Mouse (Mus musculus): ENCODE results near the gene Nlrx1. TPM values are rescaled to one million over a fixed set of nuclear protein-coding genes. Genes with fewer than 3 reads are reported as not detected.

The Nlrx1 gene
- polyA plus RNA-seq, 1 experiment from 2014 or later, result 9.8 TPM

GRCm38 (mm10) chr9:44249181-44250146 is 18.9 kb downstream of the Nlrx1 start:
- 46% methylated on average over 26 of the region's 26 CpGs for WGBS
- peak; percentile 62; the same call in 1 of the 2 replicates for ATAC-seq (ENCODE audit: insufficient number of reproducible peaks, insufficient read depth, low FRiP score, low TSS enrichment, low read depth)

GRCm38 (mm10) chr9:44247907-44248306 is 20.5 kb downstream of the Nlrx1 start:
- Histone ChIP-seq H3K9me3 (no peaks in the 10 kb centered on the region), H3K36me3 (no peaks in the 10 kb centered on the region), H3K4me3 (no peak overlapping the region), H3K27me3 (peaks cover 11% of the 10 kb centered on the region), H3K4me1 (no peaks in the 10 kb centered on the region; the same call in 1 of the 2 replicates), H3K4me2 (no peak overlapping the region), H3K9ac (no peak overlapping the region), H3K27ac (no peak overlapping the region)
- ATAC-seq (ENCODE audit: insufficient number of reproducible peaks, insufficient read depth, low FRiP score, low TSS enrichment, low read depth), result no peak
- 79% methylated on average over 6 of the region's 6 CpGs for WGBS

More at GRCm38 (mm10) chr9:44249181-44250146, 18.9 kb downstream of the Nlrx1 start:
- no peaks in the 10 kb centered on the region for H3K36me3 ChIP-seq
- no peak overlapping the region for H3K4me3 ChIP-seq
- H3K9me3 ChIP-seq, result no peaks in the 10 kb centered on the region
- H3K9ac ChIP-seq, result no peak overlapping the region
- no peak overlapping the region for H3K27ac ChIP-seq
- H3K4me1 ChIP-seq, result peaks cover 15% of the 10 kb centered on the region
- H3K27me3 ChIP-seq, result peaks cover 11% of the 10 kb centered on the region
- H3K4me2 ChIP-seq, result peak overlapping the region; percentile 40

DNA sequence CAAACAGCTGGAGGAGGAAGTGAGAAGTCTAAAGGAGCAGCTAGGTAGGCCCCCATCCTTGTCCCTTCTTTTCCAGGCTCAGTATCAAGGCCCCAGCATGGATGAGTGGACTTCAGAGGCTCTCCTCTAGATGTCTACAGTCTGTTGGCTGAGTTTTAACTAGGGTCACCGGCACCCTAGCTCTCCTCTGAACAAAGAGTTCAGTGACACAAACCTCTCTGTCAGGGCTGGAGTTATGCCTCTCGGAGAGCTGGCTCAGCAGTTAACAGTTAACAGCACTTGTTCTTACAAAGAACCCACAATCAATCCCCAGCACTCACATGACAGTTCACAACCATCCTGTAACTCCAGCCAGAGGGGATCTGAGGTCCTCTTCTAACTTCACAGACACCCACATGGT is 24.8 kb downstream of the Nlrx1 start:
- WGBS, result 54% methylated on average over 2 of the region's 2 CpGs
- H3K4me3 ChIP-seq, result no peak overlapping the region
- no peaks in the 10 kb centered on the region for H3K36me3 ChIP-seq
- no peak overlapping the region for H3K9ac ChIP-seq
- no peaks in the 10 kb centered on the region for H3K4me1 ChIP-seq
- H3K4me2 ChIP-seq, result no peak overlapping the region
- ATAC-seq (ENCODE audit: insufficient number of reproducible peaks, insufficient read depth, low FRiP score, low TSS enrichment, low read depth), result no peak
- H3K27me3 ChIP-seq, result peaks cover 3% of the 10 kb centered on the region; the same call in 1 of the 2 replicates
- H3K9me3 ChIP-seq, result no peaks in the 10 kb centered on the region
- H3K27ac ChIP-seq, result no peak overlapping the region

GRCm38 (mm10) chr9:44241418-44241817 is 27.0 kb downstream of the Nlrx1 start:
- Histone ChIP-seq H3K9ac (no peak overlapping the region), H3K36me3 (no peaks in the 10 kb centered on the region), H3K9me3 (no peaks in the 10 kb centered on the region), H3K4me1 (peaks cover 3% of the 10 kb centered on the region; the same call in 1 of the 2 replicates), H3K27me3 (no peaks in the 10 kb centered on the region), H3K4me2 (no peak overlapping the region), H3K27ac (no peak overlapping the region), H3K4me3 (no peak overlapping the region)
- no peak for ATAC-seq (ENCODE audit: insufficient number of reproducible peaks, insufficient read depth, low FRiP score, low TSS enrichment, low read depth)
- 73% methylated on average over 9 of the region's 9 CpGs for WGBS

GRCm38 (mm10) chr9:44240911-44241310 is 27.5 kb downstream of the Nlrx1 start:
- H3K4me1 ChIP-seq, result peaks cover 3% of the 10 kb centered on the region; the same call in 1 of the 2 replicates
- H3K27ac ChIP-seq, result no peak overlapping the region
- no peak overlapping the region for H3K9ac ChIP-seq
- no peak for ATAC-seq (ENCODE audit: insufficient number of reproducible peaks, insufficient read depth, low FRiP score, low TSS enrichment, low read depth)
- no peaks in the 10 kb centered on the region for H3K36me3 ChIP-seq
- H3K4me2 ChIP-seq, result no peak overlapping the region
- no peaks in the 10 kb centered on the region for H3K27me3 ChIP-seq
- H3K9me3 ChIP-seq, result no peaks in the 10 kb centered on the region
- 54% methylated on average over 5 of the region's 5 CpGs for WGBS
- no peak overlapping the region for H3K4me3 ChIP-seq

- no peak within 1 kb of the TSS for H3K4me3 ChIP-seq
- H3K4me1 ChIP-seq, result peaks cover 3% of the 10 kb centered on the region; the same call in 1 of the 2 replicates
- no peaks in the 10 kb centered on the region for H3K9me3 ChIP-seq
- no peak for ATAC-seq (ENCODE audit: insufficient number of reproducible peaks, insufficient read depth, low FRiP score, low TSS enrichment, low read depth)
- no peak within 1 kb of the TSS for H3K9ac ChIP-seq
- H3K36me3 ChIP-seq, result no peaks in the 10 kb centered on the region
- no peaks in the 10 kb centered on the region for H3K27me3 ChIP-seq
- H3K27ac ChIP-seq, result no peak within 1 kb of the TSS
- whole genome bisulfite sequencing, result 54% methylated on average over 2 of the region's 2 CpGs
- no peak within 1 kb of the TSS for H3K4me2 ChIP-seq
Measured at GRCm38 (mm10) chr9:44240399-44240798, 28.0 kb downstream of the Nlrx1 start, which contains the start of gene Ccdc153. Gene Ccdc153 (plus strand): TSS chr9:44240676.

DNA sequence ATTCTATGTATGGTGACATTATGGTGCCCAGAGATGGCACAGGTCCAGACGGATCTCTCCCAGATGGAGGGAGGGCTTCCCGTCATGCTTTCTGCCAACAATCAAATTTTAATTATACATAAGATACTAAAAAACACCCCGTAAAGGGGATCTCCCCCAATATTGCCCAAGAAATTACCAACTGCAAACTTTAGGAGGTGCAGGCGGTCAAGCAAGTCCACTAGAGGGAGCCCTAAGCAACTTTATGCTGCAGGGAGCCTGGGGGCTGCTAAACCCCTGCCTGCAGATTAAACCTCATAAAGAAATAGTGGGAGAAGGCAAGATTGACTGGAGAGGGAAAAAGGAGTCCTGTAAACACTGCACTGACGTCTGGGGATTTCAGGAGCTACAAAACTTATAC is 29.0 kb downstream of the Nlrx1 start:
- no peaks in the 10 kb centered on the region for H3K36me3 ChIP-seq
- H3K27ac ChIP-seq, result no peak overlapping the region
- H3K4me3 ChIP-seq, result no peak overlapping the region
- H3K27me3 ChIP-seq, result no peaks in the 10 kb centered on the region
- peaks cover 5% of the 10 kb centered on the region; the same call in 1 of the 2 replicates for H3K4me1 ChIP-seq
- no peak overlapping the region for H3K9ac ChIP-seq
- no peak for ATAC-seq (ENCODE audit: insufficient number of reproducible peaks, insufficient read depth, low FRiP score, low TSS enrichment, low read depth)
- no peaks in the 10 kb centered on the region for H3K9me3 ChIP-seq
- H3K4me2 ChIP-seq, result no peak overlapping the region
- WGBS, result 10% methylated on average over 5 of the region's 5 CpGs

DNA sequence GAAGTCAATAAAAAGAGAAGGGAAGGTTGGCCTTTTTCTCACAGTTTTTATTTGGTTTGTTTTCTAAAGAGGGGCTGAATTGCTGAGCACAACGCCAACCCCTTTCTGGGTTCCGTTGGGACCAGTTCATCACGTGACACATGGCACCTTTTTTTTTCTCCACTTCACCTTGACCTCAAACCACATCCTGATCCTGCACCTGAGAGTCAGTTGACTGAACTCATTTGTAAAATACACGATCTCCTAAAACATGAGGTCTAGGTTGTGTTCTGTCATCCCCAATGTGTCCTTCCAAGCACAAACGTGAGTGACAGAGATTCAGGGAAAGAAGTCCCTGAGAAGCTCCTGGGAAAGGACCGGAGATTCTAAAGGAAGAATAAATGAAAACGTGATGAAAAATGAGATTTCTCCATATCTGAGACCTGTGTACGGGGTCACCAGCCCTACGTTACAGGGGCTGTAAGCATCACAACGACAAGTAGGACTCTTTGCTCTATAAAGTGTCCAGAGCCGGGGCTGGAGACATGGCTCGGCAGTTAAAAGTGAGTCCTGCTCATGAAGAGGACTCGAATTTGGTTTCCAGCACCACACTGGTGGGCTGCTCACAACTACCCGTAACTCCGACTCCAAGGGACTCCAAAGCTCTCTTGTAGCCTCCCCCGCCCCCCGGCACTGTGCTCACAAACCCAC is 29.8 kb downstream of the Nlrx1 start:
- Histone ChIP-seq H3K27me3 (no peaks in the 10 kb centered on the region), H3K9ac (no peak overlapping the region), H3K9me3 (no peaks in the 10 kb centered on the region), H3K4me2 (no peak overlapping the region), H3K4me3 (no peak overlapping the region), H3K36me3 (no peaks in the 10 kb centered on the region), H3K4me1 (peaks cover 6% of the 10 kb centered on the region; the same call in 1 of the 2 replicates), H3K27ac (no peak overlapping the region)
- no peak for ATAC-seq (ENCODE audit: insufficient number of reproducible peaks, insufficient read depth, low FRiP score, low TSS enrichment, low read depth)
- WGBS, result 80% methylated on average over 17 of the region's 17 CpGs

DNA sequence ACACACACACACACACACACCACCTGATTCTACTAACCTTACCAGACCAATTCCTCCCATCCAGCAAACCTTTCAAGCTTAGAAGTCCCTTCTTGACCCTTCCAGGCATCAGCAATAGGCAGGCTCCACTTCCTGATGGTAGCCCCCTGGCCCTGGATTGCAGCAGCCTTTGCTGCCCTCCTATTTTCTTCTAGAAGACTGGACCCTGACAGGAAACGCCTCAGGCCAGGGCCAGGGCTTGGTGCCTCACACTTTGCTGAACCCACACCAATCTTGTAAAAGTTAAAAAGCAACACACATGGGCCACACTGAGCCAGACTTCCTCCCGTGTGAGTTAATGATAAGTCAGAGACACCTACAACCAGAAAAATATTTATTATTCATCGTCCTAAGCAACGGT is 31.3 kb downstream of the Nlrx1 start:
- Histone ChIP-seq H3K36me3 (no peaks in the 10 kb centered on the region), H3K9me3 (no peaks in the 10 kb centered on the region), H3K9ac (no peak overlapping the region), H3K4me1 (peaks cover 11% of the 10 kb centered on the region), H3K27me3 (no peaks in the 10 kb centered on the region), H3K27ac (no peak overlapping the region), H3K4me2 (no peak overlapping the region), H3K4me3 (no peak overlapping the region)
- WGBS, result 52% methylated on average over 4 of the region's 4 CpGs
- ATAC-seq (ENCODE audit: insufficient number of reproducible peaks, insufficient read depth, low FRiP score, low TSS enrichment, low read depth), result no peak

GRCm38 (mm10) chr9:44236601-44237000 is 31.8 kb downstream of the Nlrx1 start:
- 42% methylated on average over 4 of the region's 4 CpGs for WGBS
- H3K9ac ChIP-seq, result no peak overlapping the region
- H3K4me1 ChIP-seq, result peaks cover 17% of the 10 kb centered on the region
- H3K27ac ChIP-seq, result no peak overlapping the region
- no peak for ATAC-seq (ENCODE audit: insufficient number of reproducible peaks, insufficient read depth, low FRiP score, low TSS enrichment, low read depth)
- no peak overlapping the region for H3K4me3 ChIP-seq
- no peaks in the 10 kb centered on the region for H3K9me3 ChIP-seq
- no peak overlapping the region for H3K4me2 ChIP-seq
- H3K36me3 ChIP-seq, result no peaks in the 10 kb centered on the region
- H3K27me3 ChIP-seq, result no peaks in the 10 kb centered on the region

DNA sequence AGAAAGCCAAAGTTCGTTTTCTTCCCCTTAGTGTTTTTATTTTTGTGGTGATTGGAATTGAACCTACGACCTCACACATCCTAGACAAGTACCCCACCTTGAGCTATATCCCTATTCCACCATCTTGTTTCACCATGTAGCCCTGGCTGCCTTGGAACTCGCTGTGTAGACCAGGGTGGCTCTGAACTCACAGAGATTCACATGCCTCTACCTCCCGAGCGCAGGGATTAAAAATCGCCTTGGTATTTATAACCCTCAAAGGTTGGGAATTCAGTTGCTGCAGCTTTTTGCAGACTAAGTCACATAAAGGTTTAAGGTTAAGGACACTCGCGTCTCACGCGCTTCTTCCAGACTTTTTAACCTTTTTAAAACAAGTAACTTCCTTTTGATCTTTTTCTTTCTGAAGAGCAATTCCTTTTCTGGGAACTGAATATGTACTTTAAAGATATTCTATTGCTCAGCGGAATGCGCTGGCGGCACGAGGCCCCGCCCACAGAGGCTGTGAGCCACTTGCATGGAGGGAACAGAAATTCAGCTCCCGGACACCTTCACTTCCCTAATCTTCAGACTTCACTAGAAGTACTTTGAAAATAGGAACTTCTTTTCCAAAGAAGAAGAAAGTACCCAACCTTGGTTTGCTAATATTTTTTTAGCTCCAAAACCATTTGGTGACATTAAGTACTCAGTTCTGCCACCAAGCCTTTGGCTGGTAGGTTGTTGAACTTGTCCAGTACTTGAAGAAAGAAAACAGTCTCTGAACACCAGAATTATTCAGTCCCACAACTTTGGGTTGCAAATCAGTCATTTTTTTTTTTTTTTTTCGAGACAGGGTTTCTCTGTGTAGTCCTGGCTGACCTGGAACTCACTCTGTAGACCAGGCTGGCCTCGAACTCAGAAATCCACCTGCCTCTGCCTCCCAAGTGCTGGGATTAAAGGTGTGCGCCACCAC is 33.6 kb downstream of the Nlrx1 start:
- no peaks in the 10 kb centered on the region for H3K27me3 ChIP-seq
- no peak for ATAC-seq (ENCODE audit: insufficient number of reproducible peaks, insufficient read depth, low FRiP score, low TSS enrichment, low read depth)
- H3K4me2 ChIP-seq, result peak overlapping the region; percentile 75
- no peaks in the 10 kb centered on the region for H3K9me3 ChIP-seq
- peaks cover 27% of the 10 kb centered on the region for H3K4me1 ChIP-seq
- peak overlapping the region; percentile 30; the same call in 1 of the 2 replicates for H3K27ac ChIP-seq
- H3K9ac ChIP-seq, result peak overlapping the region; percentile 4; the same call in 1 of the 2 replicates
- H3K4me3 ChIP-seq, result peak overlapping the region; percentile 85
- no peaks in the 10 kb centered on the region for H3K36me3 ChIP-seq
- WGBS, result 23% methylated on average over 19 of the region's 19 CpGs

Data from embryonic facial prominence, embryonic 13.5 days (tissue).